9 mouse cellular contexts compared by ENCODE assay signal in genomic region chr19:30032206-30032605, GRCm38 (mm10). TPM values are rescaled to one million over a fixed set of nuclear protein-coding genes. Genes with fewer than 3 reads are reported as not detected.
A peak's percentile ranks its signal among the peaks of the same experiment; 100 is the strongest.
DNase-seq lines count a peak whose midpoint lies in the region; ATAC-seq and TF ChIP-seq lines count a peak whose summit lies in the region.
"Had no signal": no experiment of that assay in that cellular context is flagged by ENCODE, and none has a peak within 500 bp of the region (broad histone marks: within the 10 kb centered on the region; RNA-seq: fewer than 3 reads in every experiment).

No protein-coding gene starts in this region.

- no peaks in the 10 kb centered on the region for H3K27me3 ChIP-seq in lung, embryonic 14.5 days (ENCODE audit: insufficient read depth, low read length)
- H3K27me3 ChIP-seq in embryonic facial prominence, embryonic 15.5 days, result no peaks in the 10 kb centered on the region
- no peaks in the 10 kb centered on the region for H3K27me3 ChIP-seq in limb, embryonic 11.5 days (ENCODE audit: control insufficient read depth, insufficient read depth, low read length)
- H3K27me3 ChIP-seq in stomach, embryonic 14.5 days (ENCODE audit: control insufficient read depth, insufficient read depth, low read length), result no peaks in the 10 kb centered on the region

- H3K4me1 ChIP-seq in lung, embryonic 14.5 days (ENCODE audit: insufficient read depth), result peaks cover 12% of the 10 kb centered on the region
- peaks cover 21% of the 10 kb centered on the region for H3K4me1 ChIP-seq in embryonic facial prominence, embryonic 15.5 days
- 0 out of 2 replicates have a peak, but pooled peaks cover 2% of the 10 kb centered on the region for H3K4me1 ChIP-seq in limb, embryonic 11.5 days (ENCODE audit: control insufficient read depth, insufficient read depth, low read length)
- peaks cover 16% of the 10 kb centered on the region; the same call in 1 of the 2 replicates for H3K4me1 ChIP-seq in stomach, embryonic 14.5 days (ENCODE audit: control insufficient read depth, insufficient read depth, low read length)

- peak overlapping the region; percentile 99 for H3K9ac ChIP-seq in lung, embryonic 14.5 days
- no peak overlapping the region for H3K9ac ChIP-seq in embryonic facial prominence, embryonic 15.5 days
- no peak overlapping the region for H3K9ac ChIP-seq in limb, embryonic 11.5 days (ENCODE audit: low read length)
- peak overlapping the region; percentile 100; the same call in 1 of the 2 replicates for H3K9ac ChIP-seq in stomach, embryonic 14.5 days (replicated peaks; ENCODE audit: low read depth, low read length)

- ATAC-seq in lung, embryonic 14.5 days (ENCODE audit: insufficient read depth), result no peak
- no peak for ATAC-seq in embryonic facial prominence, embryonic 15.5 days (ENCODE audit: insufficient number of reproducible peaks, low FRiP score, low TSS enrichment, low read depth)
- ATAC-seq in limb, embryonic 11.5 days (ENCODE audit: insufficient number of reproducible peaks, low FRiP score, low TSS enrichment, low read depth), result no peak
- ATAC-seq in stomach, embryonic 14.5 days (ENCODE audit: insufficient number of reproducible peaks, insufficient read depth, low FRiP score, low read depth), result no peak

- WGBS in lung, embryonic 14.5 days, result 60% methylated on average over 3 of the region's 3 CpGs
- WGBS in embryonic facial prominence, embryonic 15.5 days, result 79% methylated on average over 3 of the region's 3 CpGs
- WGBS in limb, embryonic 11.5 days, result 76% methylated on average over 3 of the region's 3 CpGs
- 64% methylated on average over 3 of the region's 3 CpGs for WGBS in stomach, embryonic 14.5 days

- H3K9me3 ChIP-seq in lung, embryonic 14.5 days (ENCODE audit: low read depth, low read length), result no peaks in the 10 kb centered on the region
- H3K9me3 ChIP-seq in embryonic facial prominence, embryonic 15.5 days (replicated peaks), result no peaks in the 10 kb centered on the region
- H3K9me3 ChIP-seq in limb, embryonic 11.5 days (ENCODE audit: control insufficient read depth, low read length), result no peaks in the 10 kb centered on the region
- no peaks in the 10 kb centered on the region for H3K9me3 ChIP-seq in stomach, embryonic 14.5 days (ENCODE audit: control insufficient read depth, low read depth, low read length)

- H3K27ac ChIP-seq in lung, embryonic 14.5 days (ENCODE audit: low read depth), result no peak overlapping the region
- H3K27ac ChIP-seq in embryonic facial prominence, embryonic 15.5 days (replicated peaks), result no peak overlapping the region
- no peak overlapping the region for H3K27ac ChIP-seq in limb, embryonic 11.5 days (replicated peaks; ENCODE audit: low read depth, low read length)
- H3K27ac ChIP-seq in stomach, embryonic 14.5 days (ENCODE audit: low read length), result no peak overlapping the region

- no peaks in the 10 kb centered on the region for H3K36me3 ChIP-seq in lung, embryonic 14.5 days (ENCODE audit: insufficient read depth)
- H3K36me3 ChIP-seq in embryonic facial prominence, embryonic 15.5 days, result no peaks in the 10 kb centered on the region
- H3K36me3 ChIP-seq in limb, embryonic 11.5 days (ENCODE audit: control insufficient read depth, insufficient read depth, low read length), result no peaks in the 10 kb centered on the region
- H3K36me3 ChIP-seq in stomach, embryonic 14.5 days (ENCODE audit: control insufficient read depth, insufficient read depth, low read length), result no peaks in the 10 kb centered on the region; the same call in 1 of the 2 replicates

- peak overlapping the region; percentile 75 for H3K4me2 ChIP-seq in lung, embryonic 14.5 days
- peak overlapping the region; percentile 75 for H3K4me2 ChIP-seq in embryonic facial prominence, embryonic 15.5 days (replicated peaks)
- peak overlapping the region; percentile 71 for H3K4me2 ChIP-seq in limb, embryonic 11.5 days (ENCODE audit: low read depth, severe bottlenecking)
- H3K4me2 ChIP-seq in stomach, embryonic 14.5 days (replicated peaks; ENCODE audit: low read depth, low read length), result peak overlapping the region; percentile 73

- TF ChIP-seq CTCF in lung, embryonic 14.5 days (IDR thresholded peaks at IDR 0.05; ENCODE audit: low read depth), result no peak

- DNase-seq in lung, embryonic 14.5 days, result no peak
- no peak for DNase-seq in lung, postnatal 10 days
- no peak for DNase-seq in limb, embryonic 11.5 days (ENCODE audit: low spot score)
- DNase-seq in cerebellum, postnatal 25 days, result no peak
- no peak for DNase-seq in B cell, adult 2 months
- no peak for DNase-seq in lung, postnatal 25 days (ENCODE audit: low spot score)

- H3K4me3 ChIP-seq in lung, embryonic 14.5 days (ENCODE audit: low read depth, low read length), result peak overlapping the region; percentile 99
- peak overlapping the region; percentile 98 for H3K4me3 ChIP-seq in embryonic facial prominence, embryonic 15.5 days (replicated peaks)
- H3K4me3 ChIP-seq in limb, embryonic 11.5 days (ENCODE audit: low read depth, low read length), result peak overlapping the region; percentile 98
- peak overlapping the region; percentile 99 for H3K4me3 ChIP-seq in stomach, embryonic 14.5 days (ENCODE audit: low read depth, low read length)

RNA-seq across cellular contexts. Expression of gene Uhrf2, which starts 1.9 kb away (rescaled TPM):
- polyA plus RNA-seq in lung, embryonic 14.5 days (2014; fragmentation: Nextera tagmentation; extraction: Ambion mirVana), result 78.5 and 78.6 TPM in 2 replicates
- polyA plus RNA-seq in embryonic facial prominence, embryonic 15.5 days (2015; fragmentation: Nextera tagmentation; extraction: Ambion mirVana), result 62.2 and 65.7 TPM in 2 replicates
- polyA plus RNA-seq in limb, embryonic 11.5 days (2014; fragmentation: Nextera tagmentation; extraction: Ambion mirVana), result 83.3 and 89.1 TPM in 2 replicates
- polyA plus RNA-seq in stomach, embryonic 14.5 days (2014; fragmentation: Nextera tagmentation; extraction: Ambion mirVana), result 90.1 and 90.5 TPM in 2 replicates

RNA-seq across cellular contexts. Expression of gene Trpd52l3, which starts 28.6 kb away (rescaled TPM):
- not detected in 2 replicates for polyA plus RNA-seq in lung, embryonic 14.5 days (2014; fragmentation: Nextera tagmentation; extraction: Ambion mirVana)
- not detected in 2 replicates for polyA plus RNA-seq in embryonic facial prominence, embryonic 15.5 days (2015; fragmentation: Nextera tagmentation; extraction: Ambion mirVana)
- polyA plus RNA-seq in limb, embryonic 11.5 days (2014; fragmentation: Nextera tagmentation; extraction: Ambion mirVana), result not detected in 2 replicates
- not detected in 2 replicates for polyA plus RNA-seq in stomach, embryonic 14.5 days (2014; fragmentation: Nextera tagmentation; extraction: Ambion mirVana)
- polyA plus RNA-seq: brain, embryonic 14.5 days had no signal

Comparison
In these comparisons a context has a peak if more than half of its experiments do, and no peak if none do; other contexts are left out.
1. H3K9ac ChIP-seq: peak in lung, embryonic 14.5 days (single experiment) and stomach, embryonic 14.5 days (single experiment); none in embryonic facial prominence, embryonic 15.5 days (single experiment) and limb, embryonic 11.5 days (single experiment).
2. Peak in every context shown above with its lines, with median percentiles within 50 percentile points of each other: H3K4me2 ChIP-seq and H3K4me3 ChIP-seq.